Mouse (Mus musculus): ENCODE data around the gene Cfap58. TPM values are rescaled to one million over a fixed set of nuclear protein-coding genes. Genes with fewer than 3 reads are reported as not detected.

Cfap58 gene
- polyA plus RNA-seq, 1 experiment from 2014 or later = not detected

GRCm38 (mm10) chr19:48081456-48081855 lies 144.0 kb downstream of the Cfap58 start:
- Histone ChIP-seq H3K4me2 (no peak overlapping the region), H3K27ac (replicated peaks) (no peak overlapping the region)

More at GRCm38 (mm10) chr19:48081456-48081855, 144.0 kb downstream of the Cfap58 start:
- H3K36me3 ChIP-seq (replicated peaks) = no peaks in the 10 kb centered on the region
- no peaks in the 10 kb centered on the region for H3K9me3 ChIP-seq (replicated peaks)
- H3K27me3 ChIP-seq = no peaks in the 10 kb centered on the region
- no peak overlapping the region for H3K9ac ChIP-seq
- no peak overlapping the region for H3K4me3 ChIP-seq (replicated peaks)
- WGBS (ENCODE audit: insufficient replicate concordance) = 77% methylated on average over 4 of the region's 4 CpGs
- no peak for ATAC-seq (ENCODE audit: insufficient read depth)
- no peaks in the 10 kb centered on the region for H3K4me1 ChIP-seq (replicated peaks)

Small RNAs within 50 kb of the gene (microRNA-seq; reads per million reads assigned to microRNA genes)
- gene Gm22240 = not detected

Other genes with a start within 250 kb of the Cfap58 start
- gene Col17a1, start 245.6 kb upstream of the Cfap58 start, polyA plus RNA-seq (2015; fragmentation: Nextera tagmentation; extraction: Ambion mirVana) = 0.15 and 0.20 TPM in 2 replicates
- 53.7 and 60.6 TPM in 2 replicates for gene Sfr1, start 206.0 kb upstream of the Cfap58 start, polyA plus RNA-seq (2015; fragmentation: Nextera tagmentation; extraction: Ambion mirVana)
- gene Gsto1, start 82.7 kb upstream of the Cfap58 start, polyA plus RNA-seq (2015; fragmentation: Nextera tagmentation; extraction: Ambion mirVana) = 115 and 122 TPM in 2 replicates
- gene Gsto2, start 72.1 kb upstream of the Cfap58 start, polyA plus RNA-seq (2015; fragmentation: Nextera tagmentation; extraction: Ambion mirVana) = 0.13 and 0.24 TPM in 2 replicates
- gene Cfap43, start 18.4 kb upstream of the Cfap58 start, polyA plus RNA-seq (2015; fragmentation: Nextera tagmentation; extraction: Ambion mirVana) = 0.02 TPM in 1 of 2 replicates, not detected in the other
- 4.1 and 4.8 TPM in 2 replicates for gene Itprip, start 18.4 kb upstream of the Cfap58 start, polyA plus RNA-seq (2015; fragmentation: Nextera tagmentation; extraction: Ambion mirVana)